Mouse (Mus musculus) MEL (cell line): Measurements from ENCODE around the gene Kcnd1. TPM values are rescaled to one million over a fixed set of nuclear protein-coding genes. Genes with fewer than 3 reads are reported as not detected.

ENCODE experiments used
- ELF1 ChIP-seq: IDR thresholded peaks from 2 replicates; pipeline ENCODE4 v1.6.1; 2014; ENCODE audit warnings: low read depth, mild to moderate bottlenecking, inconsistent platforms, low read length, improper control_type of control experiment, moderate library complexity
- GABPA ChIP-seq: IDR thresholded peaks from 2 replicates; pipeline ENCODE4 v1.6.1; 2012; ENCODE audit warnings: low read depth, mild to moderate bottlenecking, inconsistent platforms, low read length, improper control_type of control experiment, moderate library complexity
- HCFC1 ChIP-seq: IDR thresholded peaks from 2 replicates; pipeline ENCODE4 v1.6.1; 2012; ENCODE audit warnings: low read depth, mild to moderate bottlenecking, inconsistent platforms, low read length, improper control_type of control experiment, moderate library complexity
- MEF2A ChIP-seq: IDR thresholded peaks from 2 replicates; pipeline ENCODE4 v1.6.1; 2014; ENCODE audit warnings: low read depth, mild to moderate bottlenecking, inconsistent platforms, low read length, improper control_type of control experiment; ENCODE audit not compliant: poor library complexity, insufficient replicate concordance, severe bottlenecking; ENCODE audit errors: extremely low read depth
- NELFE ChIP-seq: IDR thresholded peaks from 2 replicates; pipeline ENCODE4 v1.6.1; 2011; ENCODE audit warnings: low read depth, low read length, improper control_type of control experiment
- POLR2AphosphoS2 ChIP-seq: IDR thresholded peaks from 2 replicates; pipeline ENCODE4 v1.6.1; 2011; ENCODE audit warnings: low read length, improper control_type of control experiment
- RAD21 ChIP-seq: IDR thresholded peaks from 2 replicates; pipeline ENCODE4 v1.6.1; 2011; ENCODE audit warnings: mild to moderate bottlenecking, low read depth, low read length, improper control_type of control experiment
- SIN3A ChIP-seq: IDR thresholded peaks from 2 replicates; pipeline ENCODE4 v1.6.1; 2012; ENCODE audit warnings: low read length, improper control_type of control experiment, inconsistent platforms
- SMC3 ChIP-seq: IDR thresholded peaks from 2 replicates; pipeline ENCODE4 v1.6.1; 2011; ENCODE audit warnings: low read depth, low read length, improper control_type of control experiment
- TAL1 ChIP-seq: IDR thresholded peaks from 2 replicates; pipeline ENCODE4 v1.6.1; 2012; ENCODE audit warnings: mild to moderate bottlenecking, inconsistent platforms, low read length, moderate library complexity, mixed read lengths
- USF2 ChIP-seq, 2 experiments: IDR thresholded peaks; 2 replicates each; pipeline ENCODE4 v1.6.1; 2011 to 2012; ENCODE audit warnings: improper control_type of control experiment in 2 of 2, low read length in 2 of 2, borderline replicate concordance in 1 of 2, inconsistent platforms in 1 of 2, low read depth in 1 of 2, mild to moderate bottlenecking in 1 of 2; ENCODE audit not compliant: insufficient read depth in 1 of 2
- ZMIZ1 ChIP-seq: IDR thresholded peaks from 2 replicates; pipeline ENCODE4 v1.6.1; 2012; ENCODE audit warnings: low read depth, mild to moderate bottlenecking, inconsistent platforms, low read length, improper control_type of control experiment, moderate library complexity
- polyA plus RNA-seq, 2 experiments: library from polyadenylated mRNA; stranded (reverse) in 1 of 2; unstranded in 1 of 2; fragments of >175 nt in 1 of 2; fragments of >200 nt in 1 of 2; gene quantifications; 2 replicates each; pipeline versions ENCODE4 v1.2.1 to v1.2.4; 2012; ENCODE audit warnings: low replicate concordance in 2 of 2, low read depth in 1 of 2; ENCODE audit not compliant: insufficient read length in 2 of 2, insufficient read depth in 1 of 2, missing spikeins in 1 of 2
- total RNA-seq: library from RNA; depleted of rRNA; stranded (reverse); fragments of 300-350 nt; gene quantifications from 2 replicates; pipeline ENCODE4 v1.2.3, GENCODE M21; 2012; rRNA removed

The Kcnd1 gene
- total and polyA plus RNA-seq, 3 experiments: 0.31 to 1.4 TPM; not detected in 1

- peak; percentile 83 for TF ChIP-seq HCFC1
- no peak for TF ChIP-seq RAD21
- peak; percentile 73 for TF ChIP-seq NELFE
- TF ChIP-seq SIN3A: peak; percentile 95
- TF ChIP-seq POLR2AphosphoS2: peak; percentile 73
- peak; percentile 86 for TF ChIP-seq ELF1
- TF ChIP-seq SMC3: no peak
- no peak for TF ChIP-seq USF2 (IDR thresholded peaks at IDR 0.05; ENCODE audit: borderline replicate concordance in 1 of 2, insufficient read depth in 1 of 2, low read depth in 1 of 2, low read length in 2 of 2)
- no peak for TF ChIP-seq GABPA
- TF ChIP-seq TAL1: no peak
- TF ChIP-seq MEF2A: no peak
- TF ChIP-seq ZMIZ1: no peak; the same call in 1 of the 2 replicates
Observed at GRCm38 (mm10) chrX:7883841-7884567, 61.9 kb downstream of the Kcnd1 start, which contains the start of gene Slc35a2 (continued).

Other genes starting within 250 kb of the Kcnd1 start
- gene Foxp3, start 248.6 kb upstream of the Kcnd1 start, total RNA-seq: 0.36 and 0.42 TPM in 2 replicates
- gene Foxp3, start 248.6 kb upstream of the Kcnd1 start, polyA plus RNA-seq: under 1 TPM in 1 of 2 experiments, not detected in 1; 0.31 TPM
- gene Ppp1r3f, start 248.0 kb upstream of the Kcnd1 start, total RNA-seq: 1.6 and 1.7 TPM in 2 replicates
- gene Ppp1r3f, start 248.0 kb upstream of the Kcnd1 start, polyA plus RNA-seq: 1 to 10 TPM in 1 of 2 experiments, not detected in 1; 2.0 TPM
- 36.1 and 37.8 TPM in 2 replicates for gene Ccdc22, start 216.8 kb upstream of the Kcnd1 start, total RNA-seq
- gene Ccdc22, start 216.8 kb upstream of the Kcnd1 start, polyA plus RNA-seq: 10 to 100 TPM in 1 of 2 experiments, not detected in 1; 37.9 TPM
- gene Cacna1f, start 215.2 kb upstream of the Kcnd1 start, total RNA-seq: 0.03 TPM in 1 of 2 replicates, not detected in the other
- gene Cacna1f, start 215.2 kb upstream of the Kcnd1 start, polyA plus RNA-seq: under 1 TPM in 1 of 2 experiments, not detected in 1; 0.17 TPM
- 0.54 and 0.56 TPM in 2 replicates for gene Syp, start 183.8 kb upstream of the Kcnd1 start, total RNA-seq
- 1 to 10 TPM in 1 of 2 experiments, not detected in 1; 2.3 TPM for gene Syp, start 183.8 kb upstream of the Kcnd1 start, polyA plus RNA-seq
- 1.2 TPM in 2 replicates for gene Prickle3, start 165.0 kb upstream of the Kcnd1 start, total RNA-seq
- gene Prickle3, start 165.0 kb upstream of the Kcnd1 start, polyA plus RNA-seq: 1 to 10 TPM in 1 of 2 experiments, not detected in 1; 3.3 TPM
- gene Plp2, start 150.9 kb upstream of the Kcnd1 start, total RNA-seq: 95.7 and 148 TPM in 2 replicates
- gene Plp2, start 150.9 kb upstream of the Kcnd1 start, polyA plus RNA-seq: 100 to 1,000 TPM; 163 to 407 TPM
- 0.15 and 0.20 TPM in 2 replicates for gene Magix, start 141.0 kb upstream of the Kcnd1 start, total RNA-seq
- gene Magix, start 141.0 kb upstream of the Kcnd1 start, polyA plus RNA-seq: under 1 TPM in 1 of 2 experiments, not detected in 1; 0.33 TPM
- gene Gpkow, start 125.2 kb upstream of the Kcnd1 start, total RNA-seq: 23.0 and 23.4 TPM in 2 replicates
- gene Gpkow, start 125.2 kb upstream of the Kcnd1 start, polyA plus RNA-seq: 100 to 1,000 TPM in 1 of 2 experiments, 10 to 100 TPM in 1; 37.0 to 539 TPM
- 13.9 and 16.0 TPM in 2 replicates for gene Wdr45, start 108.0 kb upstream of the Kcnd1 start, total RNA-seq
- gene Wdr45, start 108.0 kb upstream of the Kcnd1 start, polyA plus RNA-seq: 10 to 100 TPM in 1 of 2 experiments, not detected in 1; 36.1 TPM
- gene Gm45208, start 100.0 kb upstream of the Kcnd1 start, total RNA-seq: 0.36 TPM in 1 of 2 replicates, not detected in the other
- 10 to 100 TPM in 1 of 2 experiments, not detected in 1; 11.0 TPM for gene Gm45208, start 100.0 kb upstream of the Kcnd1 start, polyA plus RNA-seq
- gene Praf2, start 93.8 kb upstream of the Kcnd1 start, total RNA-seq: 19.1 and 23.0 TPM in 2 replicates
- 10 to 100 TPM in 1 of 2 experiments, not detected in 1; 60.1 TPM for gene Praf2, start 93.8 kb upstream of the Kcnd1 start, polyA plus RNA-seq
- gene Ccdc120, start 71.4 kb upstream of the Kcnd1 start, total RNA-seq: 3.9 and 5.8 TPM in 2 replicates
- gene Ccdc120, start 71.4 kb upstream of the Kcnd1 start, polyA plus RNA-seq: 10 to 100 TPM in 1 of 2 experiments, not detected in 1; 12.2 TPM
- gene Tfe3, start 59.7 kb upstream of the Kcnd1 start, total RNA-seq: 20.6 and 23.4 TPM in 2 replicates
- 10 to 100 TPM in 1 of 2 experiments, not detected in 1; 64.7 TPM for gene Tfe3, start 59.7 kb upstream of the Kcnd1 start, polyA plus RNA-seq
- 36.2 and 40.5 TPM in 2 replicates for gene Gripap1, start 32.5 kb upstream of the Kcnd1 start, total RNA-seq
- 100 to 1,000 TPM in 1 of 2 experiments, 10 to 100 TPM in 1; 84.6 to 244 TPM for gene Gripap1, start 32.5 kb upstream of the Kcnd1 start, polyA plus RNA-seq
- gene Otud5, start 19.1 kb downstream of the Kcnd1 start, total RNA-seq: 76.4 and 82.6 TPM in 2 replicates
- gene Otud5, start 19.1 kb downstream of the Kcnd1 start, polyA plus RNA-seq: 1,000 to 10,000 TPM in 1 of 2 experiments, 100 to 1,000 TPM in 1; 197 to 1,180 TPM
- 5.9 and 6.4 TPM in 2 replicates for gene Pim2, start 56.0 kb downstream of the Kcnd1 start, total RNA-seq
- 10 to 100 TPM in 1 of 2 experiments, not detected in 1; 21.7 TPM for gene Pim2, start 56.0 kb downstream of the Kcnd1 start, polyA plus RNA-seq
- 66.7 and 67.0 TPM in 2 replicates for gene Slc35a2, start 61.7 kb downstream of the Kcnd1 start, total RNA-seq
- 10 to 100 TPM in 1 of 2 experiments, not detected in 1; 96.0 TPM for gene Slc35a2, start 61.7 kb downstream of the Kcnd1 start, polyA plus RNA-seq
- 202 and 204 TPM in 2 replicates for gene Pqbp1, start 77.0 kb downstream of the Kcnd1 start, total RNA-seq
- 100 to 1,000 TPM in 1 of 2 experiments, not detected in 1; 283 TPM for gene Pqbp1, start 77.0 kb downstream of the Kcnd1 start, polyA plus RNA-seq
- gene Timm17b, start 77.1 kb downstream of the Kcnd1 start, total RNA-seq: 96.5 and 107 TPM in 2 replicates
- gene Timm17b, start 77.1 kb downstream of the Kcnd1 start, polyA plus RNA-seq: 100 to 1,000 TPM in 1 of 2 experiments, not detected in 1; 381 TPM
- gene Gm10491, start 85.5 kb downstream of the Kcnd1 start, total RNA-seq: not detected in 2 replicates
- gene Gm10491, start 85.5 kb downstream of the Kcnd1 start, polyA plus RNA-seq: not detected
- not detected in 2 replicates for gene Gm10490, start 87.3 kb downstream of the Kcnd1 start, total RNA-seq
- gene Gm10490, start 87.3 kb downstream of the Kcnd1 start, polyA plus RNA-seq: not detected
- gene Pcsk1n, start 97.5 kb downstream of the Kcnd1 start, total RNA-seq: not detected in 2 replicates
- not detected for gene Pcsk1n, start 97.5 kb downstream of the Kcnd1 start, polyA plus RNA-seq
- not detected in 2 replicates for gene Eras, start 106.3 kb downstream of the Kcnd1 start, total RNA-seq
- gene Eras, start 106.3 kb downstream of the Kcnd1 start, polyA plus RNA-seq: not detected
- 6.3 and 7.8 TPM in 2 replicates for gene Hdac6, start 125.6 kb downstream of the Kcnd1 start, total RNA-seq
- gene Hdac6, start 125.6 kb downstream of the Kcnd1 start, polyA plus RNA-seq: 10 to 100 TPM in 1 of 2 experiments, not detected in 1; 19.7 TPM
- gene Gata1, start 155.8 kb downstream of the Kcnd1 start, total RNA-seq: 321 and 385 TPM in 2 replicates
- 100 to 1,000 TPM; 128 to 496 TPM for gene Gata1, start 155.8 kb downstream of the Kcnd1 start, polyA plus RNA-seq
- not detected in 2 replicates for gene Glod5, start 196.2 kb downstream of the Kcnd1 start, total RNA-seq
- gene Glod5, start 196.2 kb downstream of the Kcnd1 start, polyA plus RNA-seq: under 1 TPM in 1 of 2 experiments, not detected in 1; 0.11 TPM